Mouse (Mus musculus) midbrain, postnatal 0 days (tissue): ENCODE data around the gene Col23a1. TPM values are rescaled to one million over a fixed set of nuclear protein-coding genes. Genes with fewer than 3 reads are reported as not detected.

ENCODE experiments used
- ATAC-seq: fragments of 200-750 bp; cut with Nextera tagmentation; 2 replicates; pipeline ENCODE4 v1.8.0; 2017; ENCODE audit warnings: moderate number of reproducible peaks, mild to moderate bottlenecking, moderate TSS enrichment, moderate library complexity; ENCODE audit not compliant: low FRiP score
- DNase-seq: peaks from one replicate; pipeline ENCODE4 v3.0.0-alpha.2; 2015; ENCODE audit warnings: low spot score
- H3K27ac ChIP-seq: fragments of 300-500 bp; sonication (generic); 2 replicates; pipeline ENCODE4 v1.5.1; 2014; ENCODE audit warnings: low read depth, mild to moderate bottlenecking, low read length, mixed read lengths
- H3K27me3 ChIP-seq: fragments of 300-500 bp; sonication (generic); 2 replicates; pipeline ENCODE4 v1.6.1; 2014; ENCODE audit warnings: low read length, control low read depth, mixed read lengths; ENCODE audit not compliant: insufficient read depth
- H3K36me3 ChIP-seq: fragments of 300-500 bp; sonication (generic); 2 replicates; pipeline ENCODE4 v1.6.1; 2014; ENCODE audit warnings: low read length, control low read depth, mixed read lengths; ENCODE audit not compliant: insufficient read depth
- H3K4me1 ChIP-seq: fragments of 300-500 bp; sonication (generic); 2 replicates; pipeline ENCODE4 v1.6.1; 2014; ENCODE audit warnings: mild to moderate bottlenecking, control low read depth, antibody characterized with exemption, low read length, mixed read lengths; ENCODE audit not compliant: insufficient read depth
- H3K4me2 ChIP-seq: fragments of 300-500 bp; sonication (generic); 2 replicates; pipeline ENCODE4 v1.6.1; 2014; ENCODE audit warnings: low read depth, mild to moderate bottlenecking, low read length, mixed read lengths; ENCODE audit not compliant: poor library complexity, severe bottlenecking
- H3K4me3 ChIP-seq: fragments of 300-500 bp; sonication (generic); 2 replicates; pipeline ENCODE4 v1.5.1; 2014; ENCODE audit warnings: low read depth, mild to moderate bottlenecking, low read length, moderate library complexity
- H3K9ac ChIP-seq: fragments of 300-500 bp; sonication (generic); replicated peaks from 2 replicates; pipeline ENCODE4 v1.6.1; 2014; ENCODE audit warnings: mild to moderate bottlenecking, low read length, moderate library complexity, mixed read lengths; ENCODE audit not compliant: poor library complexity, severe bottlenecking
- H3K9me3 ChIP-seq: fragments of 300-500 bp; sonication (generic); 2 replicates; pipeline ENCODE4 v1.6.1; 2016; ENCODE audit warnings: low read length, control low read depth
- CTCF ChIP-seq: IDR thresholded peaks from 2 replicates; pipeline ENCODE4 v1.5.1; 2016; ENCODE audit warnings: antibody characterized with exemption, mild to moderate bottlenecking
- WGBS: fragments of 180-500 bp; shearing (Covaris S2); extraction: QIAGEN DNeasy Blood & Tissue Kit; methylation state at CpG from one replicate; pipeline ENCODE4 v1.1.7; 2014; 5-methylcytosine and 5-hydroxymethylcytosine counted together
- polyA plus RNA-seq: library from polyadenylated mRNA; unstranded; fragments of >200 nt; fragmentation: Nextera tagmentation; extraction: Ambion mirVana; gene quantifications from 2 replicates; pipeline ENCODE4 v1.2.1, GENCODE M21; 2015
- total RNA-seq: library from RNA; depleted of rRNA; stranded (reverse); fragments of >200 nt; gene quantifications from 2 replicates; pipeline ENCODE4 v1.2.3, GENCODE M21; 2014

Gene Col23a1
- total and polyA plus RNA-seq, 2 experiments from 2014 or later = 4.5 to 13.5 TPM

DNA sequence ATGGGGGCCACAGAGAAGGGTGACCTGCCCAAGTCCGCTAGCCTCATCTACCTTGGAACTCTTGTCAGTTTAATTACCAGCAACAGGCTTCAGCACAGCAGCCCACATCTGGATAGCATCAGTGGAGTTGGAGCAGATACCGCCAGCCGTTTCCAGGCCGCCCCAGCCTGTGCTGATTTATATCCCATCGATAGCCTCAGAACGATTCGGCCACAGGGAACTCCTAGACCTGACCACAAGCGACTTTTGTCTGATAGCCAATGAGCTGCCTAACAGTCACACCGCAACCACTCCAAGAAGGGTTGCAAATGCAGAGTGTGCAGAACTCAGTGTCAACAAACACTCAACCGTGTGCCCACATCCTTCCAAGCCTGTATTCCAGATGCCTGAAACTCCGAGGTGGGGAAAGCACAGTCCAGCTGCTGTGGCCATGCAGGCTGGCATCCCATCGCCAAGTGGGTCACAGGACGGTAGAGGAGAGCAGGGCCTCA lies 179.7 kb downstream of the Col23a1 start:
- Histone ChIP-seq H3K9me3 (no peaks in the 10 kb centered on the region), H3K27me3 (no peaks in the 10 kb centered on the region), H3K9ac (no peak overlapping the region), H3K4me3 (no peak overlapping the region), H3K4me2 (no peak overlapping the region), H3K4me1 (no peaks in the 10 kb centered on the region), H3K27ac (no peak overlapping the region), H3K36me3 (no peaks in the 10 kb centered on the region)
- DNase-seq = no peak
- no peak for ATAC-seq
- TF ChIP-seq CTCF = no peak
- 85% methylated on average over 13 of the region's 13 CpGs for WGBS

DNA sequence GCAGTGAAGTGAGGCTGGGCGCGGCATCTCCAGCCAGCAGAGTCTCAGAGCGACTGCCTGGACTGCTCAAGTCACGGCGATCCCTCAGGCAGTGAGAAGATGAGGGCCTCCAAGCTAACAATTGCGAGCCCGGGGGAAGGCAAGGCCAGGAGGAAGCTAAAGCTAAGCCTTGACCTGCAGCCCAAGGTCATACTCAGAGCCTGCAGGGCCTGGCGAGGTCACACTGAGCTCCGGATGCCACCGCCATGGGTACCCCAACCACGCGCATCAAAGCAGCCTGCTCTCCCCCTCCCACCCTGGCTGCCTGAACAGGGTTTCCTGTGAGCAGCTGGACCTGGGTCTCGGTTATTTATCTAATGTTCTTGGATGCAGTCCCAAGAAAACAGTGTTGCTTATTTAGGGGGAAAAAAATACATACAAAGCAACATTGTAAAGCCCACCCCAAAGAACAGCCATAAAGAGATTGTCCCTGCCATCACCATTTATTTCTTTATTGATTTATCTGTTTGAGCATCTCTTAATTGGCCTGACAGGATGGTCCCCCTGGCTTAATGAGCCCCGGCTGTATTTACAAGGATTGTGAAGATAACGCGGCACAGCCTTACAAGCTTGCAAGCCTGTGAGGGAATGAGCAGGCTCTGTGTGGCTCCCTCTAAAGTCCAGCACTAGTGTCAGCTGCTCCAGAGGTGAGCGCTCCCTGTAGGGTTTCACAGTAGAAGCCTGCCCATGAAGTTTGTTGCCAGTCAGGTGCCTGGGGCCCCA lies 180.8 kb downstream of the Col23a1 start:
- Histone ChIP-seq H3K36me3 (no peaks in the 10 kb centered on the region), H3K27me3 (no peaks in the 10 kb centered on the region), H3K27ac (no peak overlapping the region), H3K4me1 (no peaks in the 10 kb centered on the region), H3K9ac (no peak overlapping the region), H3K4me3 (no peak overlapping the region), H3K4me2 (no peak overlapping the region), H3K9me3 (no peaks in the 10 kb centered on the region)
- peak; percentile 2; the same call in 1 of the 2 replicates for TF ChIP-seq CTCF
- 51% methylated on average over 17 of the region's 17 CpGs for WGBS
- no peak for DNase-seq
- no peak for ATAC-seq

DNA sequence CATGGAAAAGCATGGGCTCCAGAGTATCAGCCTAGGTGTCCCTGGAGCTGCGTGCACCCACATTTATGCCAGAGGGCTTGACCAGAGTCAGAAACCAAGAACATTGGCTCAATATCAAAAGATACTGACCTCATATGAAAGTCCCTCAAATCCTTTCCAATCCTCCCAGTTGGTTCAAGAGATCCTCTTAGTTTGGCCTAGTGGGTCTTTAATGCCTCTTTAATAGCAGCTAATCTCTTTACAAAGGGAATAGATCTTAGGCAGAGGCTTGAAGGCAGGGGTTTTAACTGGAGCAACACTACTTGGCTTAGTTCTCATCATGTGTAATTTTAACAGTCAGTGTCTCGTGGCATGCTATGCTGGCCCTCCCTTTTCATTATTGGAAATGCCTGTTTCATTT lies 184.0 kb downstream of the Col23a1 start:
- Histone ChIP-seq H3K4me1 (no peaks in the 10 kb centered on the region), H3K9me3 (no peaks in the 10 kb centered on the region), H3K4me2 (no peak overlapping the region), H3K27ac (no peak overlapping the region), H3K4me3 (no peak overlapping the region), H3K36me3 (no peaks in the 10 kb centered on the region), H3K27me3 (no peaks in the 10 kb centered on the region), H3K9ac (no peak overlapping the region)
- no peak for TF ChIP-seq CTCF
- 64% methylated on average over 2 of the region's 2 CpGs for WGBS
- ATAC-seq (no peak), DNase-seq (no peak)

DNA sequence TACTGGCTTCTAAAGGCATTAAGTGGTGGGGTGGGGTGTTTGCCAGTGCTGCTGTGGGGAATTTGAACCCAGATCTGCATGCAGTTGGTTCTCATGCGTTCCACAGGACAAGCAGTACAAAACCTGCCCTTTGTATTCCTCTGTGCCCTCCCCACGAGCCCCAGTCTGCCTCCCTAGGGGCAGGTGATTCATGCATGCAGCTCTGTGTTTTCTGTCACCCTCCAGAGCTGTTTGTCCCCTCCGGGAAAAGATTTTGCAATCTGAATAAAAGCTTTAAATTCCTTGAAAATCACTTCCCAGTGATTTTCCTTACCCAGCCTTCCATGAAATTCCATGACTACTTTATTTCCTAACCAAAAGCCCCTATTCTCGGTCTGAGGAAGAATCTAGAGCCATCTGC lies 186.8 kb downstream of the Col23a1 start:
- H3K9me3 ChIP-seq = no peaks in the 10 kb centered on the region
- DNase-seq (no peak), ATAC-seq (no peak)
- 40% methylated on average over 4 of the region's 4 CpGs for WGBS
- H3K9ac ChIP-seq = no peak overlapping the region
- H3K4me1 ChIP-seq = no peaks in the 10 kb centered on the region
- H3K27me3 ChIP-seq = no peaks in the 10 kb centered on the region
- H3K36me3 ChIP-seq = no peaks in the 10 kb centered on the region
- no peak overlapping the region for H3K4me2 ChIP-seq
- no peak overlapping the region for H3K4me3 ChIP-seq
- no peak for TF ChIP-seq CTCF
- H3K27ac ChIP-seq = no peak overlapping the region

DNA sequence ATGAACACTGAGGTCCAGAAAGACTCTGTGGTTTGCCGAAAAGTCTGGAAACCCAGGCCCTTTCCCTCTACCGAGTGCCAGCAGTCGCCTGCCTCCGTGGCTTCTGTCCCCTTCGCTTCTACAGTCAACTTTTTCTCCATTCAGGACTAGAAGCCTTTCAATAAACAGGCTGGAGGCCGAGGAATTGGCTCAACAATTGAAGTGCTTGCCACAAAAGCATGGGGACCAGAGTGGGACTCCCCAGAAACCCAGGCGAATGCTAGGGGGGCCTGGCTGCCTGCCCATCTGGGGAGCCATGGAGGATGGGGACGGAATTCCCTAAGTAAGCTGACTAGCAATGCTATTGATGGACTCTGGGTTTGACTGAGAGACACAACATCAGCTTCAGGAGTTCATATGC lies 187.9 kb downstream of the Col23a1 start:
- DNase-seq (peak; percentile 60), ATAC-seq (no peak)
- WGBS = 60% methylated on average over 8 of the region's 8 CpGs
- no peak for TF ChIP-seq CTCF
- peak overlapping the region; percentile 1; the same call in 1 of the 2 replicates for H3K27ac ChIP-seq
- no peaks in the 10 kb centered on the region for H3K9me3 ChIP-seq
- H3K9ac ChIP-seq = no peak overlapping the region
- no peak overlapping the region for H3K4me3 ChIP-seq
- H3K36me3 ChIP-seq = no peaks in the 10 kb centered on the region
- H3K4me2 ChIP-seq = no peak overlapping the region
- no peaks in the 10 kb centered on the region for H3K4me1 ChIP-seq
- H3K27me3 ChIP-seq = no peaks in the 10 kb centered on the region

DNA sequence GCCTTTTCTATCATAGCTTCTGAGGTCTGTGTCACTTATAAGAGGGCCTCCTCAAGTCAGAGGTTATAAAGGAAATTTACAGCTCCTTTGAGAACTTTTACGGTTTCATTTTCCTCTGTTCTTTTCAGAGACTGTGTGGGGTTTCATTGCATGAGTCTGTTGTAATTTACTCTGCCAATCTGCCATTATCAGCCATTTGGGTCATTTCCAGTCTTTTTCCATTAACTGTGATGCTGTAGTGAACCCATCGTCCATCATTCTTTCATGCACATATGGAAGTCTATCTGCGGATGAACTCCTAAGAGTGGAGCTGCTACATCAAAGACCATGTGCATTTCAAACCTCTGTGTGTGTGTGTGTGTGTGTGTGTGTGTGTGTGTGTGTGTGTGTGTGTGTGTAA lies 192.5 kb downstream of the Col23a1 start:
- no peak overlapping the region for H3K4me2 ChIP-seq
- no peak overlapping the region for H3K9ac ChIP-seq
- 86% methylated on average over 3 of the region's 3 CpGs for WGBS
- no peak overlapping the region for H3K27ac ChIP-seq
- no peaks in the 10 kb centered on the region for H3K27me3 ChIP-seq
- ATAC-seq (no peak), DNase-seq (no peak)
- no peak for TF ChIP-seq CTCF
- H3K4me3 ChIP-seq = no peak overlapping the region
- H3K36me3 ChIP-seq = no peaks in the 10 kb centered on the region
- H3K9me3 ChIP-seq = no peaks in the 10 kb centered on the region
- no peaks in the 10 kb centered on the region for H3K4me1 ChIP-seq
